Mouse (Mus musculus): ENCODE measurements around the gene Ankrd12. TPM values are rescaled to one million over a fixed set of nuclear protein-coding genes. Genes with fewer than 3 reads are reported as not detected.
A peak's percentile ranks its signal among the peaks of the same experiment; 100 is the strongest.
"Not testable (repeated sequence)": the region's sequence is repeated elsewhere in the genome, so short reads cannot be mapped to it uniquely, and the experiment has no call there.

Ankrd12 gene
- polyA plus RNA-seq, 1 experiment = 2.0 TPM

DNA sequence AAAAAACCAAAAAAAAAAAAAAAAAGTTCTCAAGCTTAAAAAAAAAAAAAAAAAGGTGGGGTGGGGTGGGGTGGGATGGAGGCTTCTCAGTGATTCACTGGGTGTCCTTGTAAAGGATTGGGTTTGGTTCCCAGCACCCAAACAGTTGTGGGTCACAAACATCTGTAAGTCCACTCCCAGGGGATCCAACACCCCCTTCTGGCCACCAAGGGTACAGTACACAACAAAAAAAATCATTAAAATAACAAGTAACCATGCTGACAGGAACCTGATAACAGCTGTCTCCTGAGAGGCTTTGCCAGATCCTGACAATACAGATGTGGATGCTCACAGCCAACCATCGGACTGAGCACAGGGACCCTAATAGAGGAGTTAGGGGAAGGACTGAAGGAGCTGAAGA lies 7.6 kb upstream of the Ankrd12 start:
- Histone ChIP-seq H3K4me3 (ENCODE audit: low read depth, low read length) (no peak overlapping the region), H3K36me3 (ENCODE audit: control insufficient read depth, insufficient read depth, low read length) (peaks cover 43% of the 10 kb centered on the region), H3K27ac (ENCODE audit: insufficient read depth, low read depth, low read length) (no peak overlapping the region), H3K4me1 (ENCODE audit: control insufficient read depth, insufficient read depth, insufficient read length, low read length) (no peaks in the 10 kb centered on the region), H3K27me3 (ENCODE audit: control insufficient read depth, insufficient read depth, low read length) (no peaks in the 10 kb centered on the region)
- TF ChIP-seq POLR2A (IDR thresholded peaks at IDR 0.05; ENCODE audit: low read depth, low read length) (no peak), CTCF (IDR thresholded peaks at IDR 0.05; ENCODE audit: extremely low read depth, insufficient read length, insufficient replicate concordance, low read depth, low read length) (no peak)
- 76% methylated on average over 1 of the region's 1 CpGs for WGBS

DNA sequence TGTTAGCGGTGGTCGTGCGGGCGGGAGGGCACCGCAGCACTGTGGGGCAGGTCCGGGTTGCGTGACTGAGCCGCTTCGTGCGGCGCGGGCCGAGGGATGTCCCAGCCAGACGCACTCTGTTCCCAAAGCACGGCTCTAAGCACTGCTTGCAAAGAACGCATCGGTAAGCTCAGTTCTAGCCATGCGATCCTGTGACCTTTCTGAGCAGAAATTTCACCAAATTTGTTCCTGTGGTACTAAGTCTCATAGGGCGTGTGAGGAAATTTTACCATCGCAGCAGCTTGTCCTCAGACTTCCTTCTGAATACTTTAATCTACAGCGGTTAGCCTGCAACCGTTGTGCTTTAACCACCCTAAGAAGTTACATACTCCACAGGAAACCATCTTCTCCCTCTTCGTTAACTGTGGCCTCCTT lies 555 bp upstream of the Ankrd12 start:
- whole genome bisulfite sequencing = 1% methylated on average over 23 of the region's 23 CpGs
- Histone ChIP-seq H3K4me3 (ENCODE audit: low read depth, low read length) (peak overlapping the region; percentile 91), H3K27ac (ENCODE audit: insufficient read depth, low read depth, low read length) (peak overlapping the region; percentile 46), H3K36me3 (ENCODE audit: control insufficient read depth, insufficient read depth, low read length) (peaks cover 16% of the 10 kb centered on the region), H3K4me1 (ENCODE audit: control insufficient read depth, insufficient read depth, insufficient read length, low read length) (no peaks in the 10 kb centered on the region; the same call in 1 of the 2 replicates), H3K27me3 (ENCODE audit: control insufficient read depth, insufficient read depth, low read length) (no peaks in the 10 kb centered on the region)
- TF ChIP-seq POLR2A (IDR thresholded peaks at IDR 0.05; ENCODE audit: low read depth, low read length) (no peak), CTCF (IDR thresholded peaks at IDR 0.05; ENCODE audit: extremely low read depth, insufficient read length, insufficient replicate concordance, low read depth, low read length) (no peak)

DNA sequence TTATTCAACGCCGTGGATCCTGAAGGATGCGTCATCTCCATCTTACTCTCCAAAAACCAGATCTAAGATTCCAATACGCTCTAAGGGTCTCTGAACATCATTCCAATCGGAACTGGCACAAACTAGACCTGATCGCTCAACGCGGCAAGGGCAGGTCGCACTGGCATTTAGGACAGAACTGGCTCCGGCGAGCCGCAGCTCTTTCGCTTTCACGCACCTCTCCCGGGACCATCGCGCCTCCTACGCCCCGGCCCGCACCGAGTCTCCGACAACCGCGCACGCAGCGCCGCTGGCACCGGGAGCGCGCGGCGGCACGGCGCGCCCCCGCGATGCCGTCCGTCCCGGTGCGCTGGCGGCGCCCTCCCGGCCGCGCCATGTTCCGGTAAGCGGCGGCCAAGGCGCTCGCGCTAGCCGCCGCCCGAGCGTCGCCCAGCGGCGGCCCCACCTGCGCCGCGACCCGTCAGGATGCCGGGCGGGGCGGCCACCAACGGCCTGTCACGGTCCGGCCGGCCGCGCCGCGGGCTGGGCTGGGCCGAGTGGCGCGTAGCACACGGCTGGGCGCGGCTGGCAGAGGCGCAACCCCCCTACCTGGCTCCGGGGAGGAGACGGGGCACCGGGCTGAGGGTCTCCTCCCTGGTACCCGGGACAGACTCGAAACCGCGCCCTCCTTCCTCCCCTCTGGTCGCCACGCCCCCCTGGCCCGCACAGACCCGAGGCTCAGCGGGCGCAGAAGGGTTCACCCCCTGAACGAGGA lies 538 bp downstream of the Ankrd12 start:
- H3K27me3 ChIP-seq (ENCODE audit: control insufficient read depth, insufficient read depth, low read length) = no peaks in the 10 kb centered on the region
- peaks cover 15% of the 10 kb centered on the region for H3K36me3 ChIP-seq (ENCODE audit: control insufficient read depth, insufficient read depth, low read length)
- H3K4me3 ChIP-seq (ENCODE audit: low read depth, low read length) = peak overlapping the region; percentile 91
- under 1% methylated on average over 95 of the region's 95 CpGs for WGBS
- H3K4me1 ChIP-seq (ENCODE audit: control insufficient read depth, insufficient read depth, insufficient read length, low read length) = no peaks in the 10 kb centered on the region; the same call in 1 of the 2 replicates
- H3K27ac ChIP-seq (ENCODE audit: insufficient read depth, low read depth, low read length) = peak overlapping the region; percentile 96
- TF ChIP-seq POLR2A (IDR thresholded peaks at IDR 0.05; ENCODE audit: low read depth, low read length) = no peak
- no peak for TF ChIP-seq CTCF (IDR thresholded peaks at IDR 0.05; ENCODE audit: extremely low read depth, insufficient read length, insufficient replicate concordance, low read depth, low read length)

DNA sequence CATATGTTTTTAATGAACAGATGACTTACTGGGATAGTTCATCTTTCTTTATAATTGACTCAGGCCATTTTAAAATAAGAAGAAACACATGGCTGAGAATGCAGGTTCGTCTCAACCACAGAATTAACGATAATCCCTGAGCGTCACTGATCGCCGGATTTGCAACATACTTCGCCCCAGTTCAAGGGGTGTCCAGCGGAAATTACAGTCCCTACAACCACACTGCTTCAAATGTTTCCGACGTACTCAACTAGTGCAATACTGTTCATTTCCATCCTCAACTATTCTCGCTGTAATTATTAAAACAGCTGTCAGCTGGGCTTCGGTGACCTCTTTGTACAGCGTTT lies 1.1 kb downstream of the Ankrd12 start:
- TF ChIP-seq CTCF (IDR thresholded peaks at IDR 0.05; ENCODE audit: extremely low read depth, insufficient read length, insufficient replicate concordance, low read depth, low read length) (no peak), POLR2A (IDR thresholded peaks at IDR 0.05; ENCODE audit: low read depth, low read length) (no peak)
- peak overlapping the region; percentile 96 for H3K27ac ChIP-seq (ENCODE audit: insufficient read depth, low read depth, low read length)
- WGBS = 1% methylated on average over 12 of the region's 12 CpGs
- peak overlapping the region; percentile 91 for H3K4me3 ChIP-seq (ENCODE audit: low read depth, low read length)
- no peaks in the 10 kb centered on the region for H3K27me3 ChIP-seq (ENCODE audit: control insufficient read depth, insufficient read depth, low read length)
- no peaks in the 10 kb centered on the region; the same call in 1 of the 2 replicates for H3K4me1 ChIP-seq (ENCODE audit: control insufficient read depth, insufficient read depth, insufficient read length, low read length)
- peaks cover 11% of the 10 kb centered on the region for H3K36me3 ChIP-seq (ENCODE audit: control insufficient read depth, insufficient read depth, low read length)

DNA sequence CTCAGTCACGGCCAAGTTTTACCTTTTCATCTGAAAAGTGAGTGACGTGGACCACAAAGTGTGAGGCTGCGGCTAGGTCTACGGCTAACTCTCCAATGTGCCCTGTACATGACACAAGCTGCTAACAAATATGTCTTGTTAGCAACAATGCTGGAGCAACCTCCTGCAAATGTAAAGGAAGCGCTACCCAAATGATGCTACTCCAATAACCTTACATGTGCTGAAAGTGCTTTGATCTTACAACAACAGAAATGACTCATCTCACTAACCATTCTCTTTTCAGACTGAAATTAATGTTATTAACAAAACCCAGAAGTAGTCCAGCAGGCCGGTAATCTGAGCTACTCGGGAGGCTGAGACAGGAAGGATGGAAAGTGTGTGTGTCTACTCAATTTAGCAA lies 2.9 kb downstream of the Ankrd12 start:
- Histone ChIP-seq H3K36me3 (ENCODE audit: control insufficient read depth, insufficient read depth, low read length) (no peaks in the 10 kb centered on the region), H3K27me3 (ENCODE audit: control insufficient read depth, insufficient read depth, low read length) (no peaks in the 10 kb centered on the region), H3K4me3 (ENCODE audit: low read depth, low read length) (no peak overlapping the region), H3K27ac (ENCODE audit: insufficient read depth, low read depth, low read length) (no peak overlapping the region), H3K4me1 (ENCODE audit: control insufficient read depth, insufficient read depth, insufficient read length, low read length) (no peaks in the 10 kb centered on the region; the same call in 1 of the 2 replicates)
- no peak for TF ChIP-seq CTCF (IDR thresholded peaks at IDR 0.05; ENCODE audit: extremely low read depth, insufficient read length, insufficient replicate concordance, low read depth, low read length)
- no peak for TF ChIP-seq POLR2A (IDR thresholded peaks at IDR 0.05; ENCODE audit: low read depth, low read length)
- WGBS = 87% methylated on average over 7 of the region's 7 CpGs

DNA sequence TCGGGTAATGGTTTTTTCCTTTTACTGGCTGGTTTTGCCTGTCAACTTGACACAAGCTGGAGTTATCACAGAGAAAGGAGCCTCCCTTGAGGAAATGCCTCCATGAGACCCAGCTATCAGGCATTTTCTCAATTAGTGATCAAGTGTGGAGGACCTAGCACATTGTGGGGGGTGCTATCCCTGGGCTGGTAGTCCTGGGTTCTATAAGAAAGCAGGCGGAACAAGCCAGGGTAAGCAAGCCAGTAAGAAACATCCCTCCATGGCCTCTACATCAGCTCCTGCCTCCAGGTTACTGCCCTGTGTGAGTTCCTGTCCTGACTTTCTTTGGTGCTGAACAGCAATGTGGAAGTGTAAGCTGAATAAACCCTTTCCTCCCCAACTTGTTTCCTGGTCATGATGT lies 7.9 kb downstream of the Ankrd12 start:
- H3K4me3 ChIP-seq (ENCODE audit: low read depth, low read length); H3K27ac ChIP-seq (ENCODE audit: insufficient read depth, low read depth, low read length); H3K27me3 ChIP-seq (ENCODE audit: control insufficient read depth, insufficient read depth, low read length); H3K4me1 ChIP-seq (ENCODE audit: control insufficient read depth, insufficient read depth, insufficient read length, low read length); H3K36me3 ChIP-seq (ENCODE audit: control insufficient read depth, insufficient read depth, low read length): not testable (repeated sequence)
- 95% methylated on average over 2 of the region's 2 CpGs for WGBS

DNA sequence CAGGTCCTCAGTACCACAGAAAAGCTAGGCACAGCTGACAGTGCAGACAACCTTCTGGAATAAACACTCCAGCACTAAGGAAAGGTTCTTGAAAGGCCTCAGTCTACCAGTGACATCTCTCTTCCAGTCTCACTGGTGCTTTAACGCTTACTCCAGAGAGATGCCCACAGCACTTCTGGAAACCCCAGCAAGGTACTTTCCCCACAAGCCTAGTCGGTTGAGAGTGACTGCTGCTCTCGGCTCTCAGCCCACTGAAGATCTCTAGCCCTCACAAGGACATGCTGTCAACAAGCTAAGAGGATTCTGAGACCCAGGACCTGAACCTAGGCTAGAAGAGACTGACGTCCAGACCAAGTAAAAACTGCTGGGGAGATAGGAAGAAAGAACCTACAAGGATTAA lies 11.8 kb downstream of the Ankrd12 start:
- Histone ChIP-seq H3K27ac (ENCODE audit: insufficient read depth, low read depth, low read length) (no peak overlapping the region), H3K4me3 (ENCODE audit: low read depth, low read length) (no peak overlapping the region), H3K4me1 (ENCODE audit: control insufficient read depth, insufficient read depth, insufficient read length, low read length) (no peaks in the 10 kb centered on the region), H3K27me3 (ENCODE audit: control insufficient read depth, insufficient read depth, low read length) (no peaks in the 10 kb centered on the region), H3K36me3 (ENCODE audit: control insufficient read depth, insufficient read depth, low read length) (no peaks in the 10 kb centered on the region)
- TF ChIP-seq CTCF (IDR thresholded peaks at IDR 0.05; ENCODE audit: extremely low read depth, insufficient read length, insufficient replicate concordance, low read depth, low read length) = no peak
- TF ChIP-seq POLR2A (IDR thresholded peaks at IDR 0.05; ENCODE audit: low read depth, low read length) = no peak
- WGBS = 84% methylated on average over 4 of the region's 4 CpGs

All from small intestine, adult 2 months (tissue).